Mouse (Mus musculus): ENCODE data around the gene Hipk2.

Gene Hipk2

GRCm38 (mm10) chr6:38865805-38866204, 10.2 kb downstream of the Hipk2 start:
- DNase-seq, result no peak

- no peak for DNase-seq
Observed at GRCm38 (mm10) chr6:38863595-38863994, 12.4 kb downstream of the Hipk2 start.

GRCm38 (mm10) chr6:38860301-38860700, 15.7 kb downstream of the Hipk2 start:
- DNase-seq, result no peak

DNA sequence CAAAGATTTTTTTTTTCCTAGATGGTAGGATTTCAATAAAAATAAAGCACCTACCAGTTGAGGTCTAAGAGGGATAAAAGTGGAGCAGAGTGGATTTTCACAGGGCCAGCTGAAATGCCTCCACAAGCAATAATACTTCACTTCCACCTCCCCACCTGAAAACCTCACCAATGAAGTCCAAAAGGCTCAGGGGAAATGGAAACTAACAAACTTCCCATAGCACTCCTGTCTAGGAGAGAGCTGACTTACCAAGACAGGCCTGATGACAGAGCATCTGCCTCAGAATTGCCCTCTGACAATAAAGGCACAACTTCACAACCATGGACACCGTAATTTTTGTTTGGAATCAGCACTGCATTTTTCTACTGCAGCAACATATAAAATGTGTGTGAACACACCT, 16.1 kb downstream of the Hipk2 start:
- no peak for DNase-seq

DNA sequence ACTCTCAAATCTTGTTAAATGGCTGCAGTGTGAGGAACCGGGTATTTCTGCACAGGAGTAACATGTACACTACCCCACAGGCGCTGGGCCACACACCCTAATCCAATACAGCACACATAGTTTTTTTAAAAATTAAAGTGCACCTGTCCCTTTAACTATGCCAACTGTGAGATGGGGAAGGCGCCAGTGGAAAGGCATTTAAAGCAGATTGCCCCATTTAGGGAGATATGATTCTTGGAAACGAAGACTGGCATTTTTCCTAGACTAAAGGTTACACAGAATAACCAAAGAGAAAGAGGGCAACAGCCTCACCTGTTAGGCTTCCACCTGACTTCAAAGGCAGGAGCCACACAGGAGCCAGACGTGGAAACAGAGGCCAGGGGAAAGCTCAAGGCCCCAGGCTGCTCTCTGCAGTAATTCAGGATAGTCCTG, 22.4 kb downstream of the Hipk2 start:
- peak; percentile 65 for DNase-seq

- DNase-seq, result no peak
Observed at GRCm38 (mm10) chr6:38851740-38852139, 24.2 kb downstream of the Hipk2 start.

DNA sequence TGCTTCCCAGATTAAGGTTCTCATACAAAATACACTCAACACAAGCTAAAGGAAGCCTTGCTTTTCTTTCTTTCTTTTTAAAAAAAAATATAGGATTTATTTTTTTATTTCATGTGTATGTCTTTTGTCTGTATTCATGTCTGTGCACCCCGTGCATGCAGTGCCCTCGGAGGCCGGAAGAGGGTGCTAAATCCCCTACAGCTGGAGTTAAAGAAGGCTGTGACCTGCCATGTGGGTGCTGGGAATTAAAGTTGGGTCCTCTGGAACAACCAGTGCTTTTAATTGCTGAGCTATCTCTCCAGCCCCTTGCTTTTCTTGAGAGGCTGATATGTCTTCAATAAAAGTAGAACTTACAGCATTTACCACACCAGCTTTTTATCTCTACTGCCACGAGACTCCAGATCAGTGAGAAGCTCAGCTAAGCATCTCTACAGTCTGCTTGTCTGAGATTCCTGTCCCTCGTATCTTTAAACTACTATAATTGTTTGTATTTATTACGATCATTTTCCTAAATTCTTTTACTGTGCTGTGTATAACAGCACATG, 25.2 kb downstream of the Hipk2 start:
- DNase-seq, result no peak

DNA sequence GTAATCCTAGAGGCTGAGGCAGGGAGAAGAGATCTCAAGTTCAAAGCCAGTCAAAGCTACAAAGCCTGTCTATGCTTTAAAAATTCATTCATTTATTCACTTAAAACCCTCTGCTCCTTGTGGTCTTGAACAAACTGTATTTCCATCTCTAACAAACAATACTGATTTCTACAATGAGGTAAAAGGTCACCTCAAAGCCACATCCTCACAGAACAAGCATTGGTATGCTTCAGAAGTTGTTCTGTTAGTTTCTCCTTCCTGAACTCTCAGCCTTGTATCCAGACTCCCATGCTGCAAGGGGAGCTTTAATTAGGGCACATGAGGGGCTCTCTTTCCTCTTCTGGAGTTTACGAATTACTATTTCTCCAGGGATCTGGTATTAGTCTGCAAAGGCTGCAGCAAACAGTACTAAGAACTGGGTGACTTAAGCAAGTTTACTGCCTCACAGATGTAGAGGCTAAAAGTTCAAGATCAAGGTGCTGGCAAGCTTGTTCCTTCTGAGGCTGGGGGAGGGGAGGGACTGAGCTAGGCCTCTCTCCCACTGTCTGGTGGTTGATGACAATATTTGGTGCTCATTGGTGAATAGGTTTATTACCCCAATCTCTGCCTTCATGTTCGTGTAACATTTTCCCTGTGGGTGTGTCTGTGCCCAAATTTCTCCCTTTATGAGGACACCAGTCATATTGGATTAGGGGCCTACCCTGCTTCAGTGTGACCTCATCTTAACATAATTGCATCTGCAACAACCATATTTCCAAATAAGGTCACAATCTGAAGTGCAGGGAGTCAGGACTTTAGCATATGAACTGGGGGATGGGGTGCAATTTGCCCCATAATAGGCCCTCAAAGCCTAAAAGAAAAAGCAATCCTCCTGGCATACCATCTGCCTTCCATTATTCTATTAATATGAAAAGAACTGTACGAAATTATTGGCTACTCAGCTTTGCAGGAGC, 27.7 kb downstream of the Hipk2 start:
- no peak for DNase-seq

DNA sequence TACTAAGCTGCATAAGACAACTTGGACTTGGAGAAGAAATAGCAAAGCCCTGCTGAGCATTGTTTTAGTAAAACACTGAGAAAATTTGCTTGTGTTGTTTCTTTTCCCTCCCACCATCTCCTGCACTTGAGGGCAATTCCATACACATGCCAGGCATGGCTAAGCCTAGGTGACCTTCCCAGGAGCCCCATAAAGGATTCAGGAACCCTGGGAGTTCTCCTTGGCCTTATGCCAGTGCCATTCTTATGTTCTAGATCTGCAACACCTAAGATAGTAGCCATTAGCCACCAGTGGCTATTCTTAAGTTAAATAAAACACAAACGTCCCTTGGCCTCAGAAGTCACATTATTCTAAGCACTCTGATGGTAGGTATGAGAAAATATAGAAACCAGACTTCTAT, 28.5 kb downstream of the Hipk2 start:
- no peak for DNase-seq

- no peak for DNase-seq
Observed at GRCm38 (mm10) chr6:38846330-38847195, 29.4 kb downstream of the Hipk2 start.

DNA sequence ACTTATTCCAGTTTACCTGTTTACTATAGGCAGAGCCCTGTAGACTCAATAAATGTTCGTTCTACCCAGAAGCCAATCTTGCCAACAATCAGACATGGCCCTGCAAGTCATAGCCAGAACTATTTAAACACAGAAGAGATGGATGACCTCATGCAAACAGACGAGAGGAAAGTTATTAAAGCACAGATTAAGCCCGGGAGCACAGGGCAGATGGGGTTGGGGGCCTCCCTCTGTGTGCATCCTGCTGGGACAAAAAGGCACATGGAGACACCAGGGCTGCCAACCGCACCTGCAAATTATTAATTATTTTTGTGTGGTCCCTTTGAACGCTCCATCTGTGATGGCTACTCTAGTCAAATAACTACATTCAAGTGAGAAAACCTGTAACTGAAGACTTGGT, 30.1 kb downstream of the Hipk2 start:
- DNase-seq, result peak; percentile 60

GRCm38 (mm10) chr6:38845117-38845516, 30.8 kb downstream of the Hipk2 start:
- peak; percentile 36 for DNase-seq

GRCm38 (mm10) chr6:38841551-38841950, 34.4 kb downstream of the Hipk2 start:
- DNase-seq, result no peak

DNA sequence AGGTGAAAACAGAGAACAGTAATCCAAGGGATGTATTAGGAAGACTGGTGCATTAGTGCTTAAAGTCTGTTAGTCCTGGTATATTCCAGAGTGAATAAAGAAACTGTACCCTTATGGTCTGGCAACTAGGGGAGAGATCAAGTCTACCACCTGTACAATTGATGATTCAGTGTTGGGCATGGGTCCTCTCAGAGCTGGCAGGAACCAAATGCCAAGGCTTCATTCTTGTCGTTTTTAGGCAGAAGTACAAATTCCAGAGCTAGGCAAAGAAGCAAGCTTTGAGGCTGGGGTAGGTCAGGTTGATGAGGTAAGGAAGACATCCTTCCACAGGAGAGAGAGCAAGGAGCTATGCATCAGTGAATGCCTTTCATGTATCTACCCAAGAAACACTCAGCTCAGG, 35.2 kb downstream of the Hipk2 start:
- DNase-seq, result no peak

- no peak for DNase-seq
Observed at GRCm38 (mm10) chr6:38840380-38840779, 35.6 kb downstream of the Hipk2 start.

DNA sequence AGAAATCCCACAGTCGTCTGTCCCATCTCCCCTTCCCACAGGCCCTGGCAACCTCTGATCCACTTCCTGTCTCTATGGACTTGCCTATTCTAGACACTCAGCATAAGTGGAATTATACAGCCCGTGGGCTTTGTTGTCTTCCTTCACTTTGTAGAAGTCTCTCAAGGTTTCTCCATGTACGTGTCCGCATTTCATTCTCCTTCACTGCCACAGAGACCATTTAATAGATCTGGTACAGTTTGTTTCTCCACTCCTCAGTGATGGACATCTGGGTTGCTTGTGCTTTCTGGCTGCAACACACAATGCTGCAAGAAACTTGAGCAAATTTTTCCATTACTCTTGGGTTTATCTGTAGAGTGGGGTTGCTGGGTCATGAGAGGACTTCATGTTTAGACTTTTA, 36.1 kb downstream of the Hipk2 start:
- DNase-seq, result no peak

GRCm38 (mm10) chr6:38838061-38838460, 37.9 kb downstream of the Hipk2 start:
- DNase-seq, result no peak

DNA sequence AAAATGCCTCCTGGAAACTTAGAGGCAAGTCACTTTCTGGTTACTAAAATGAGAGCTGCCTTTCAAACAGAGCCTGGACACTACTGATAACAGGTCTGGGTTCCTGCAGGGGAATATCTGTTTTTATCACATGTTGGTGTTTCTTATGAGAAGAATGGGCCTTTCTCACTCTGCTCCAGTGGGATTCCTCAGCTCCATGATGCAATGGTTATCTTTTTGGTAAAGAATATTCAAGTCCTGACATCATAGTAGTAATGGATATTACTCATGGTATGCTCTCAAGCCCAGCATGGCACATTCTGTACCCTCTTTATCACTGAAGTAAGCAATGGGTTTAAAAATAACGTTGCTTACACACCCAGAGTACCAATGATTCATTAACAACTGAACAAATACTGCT, 40.7 kb downstream of the Hipk2 start:
- DNase-seq, result no peak

DNA sequence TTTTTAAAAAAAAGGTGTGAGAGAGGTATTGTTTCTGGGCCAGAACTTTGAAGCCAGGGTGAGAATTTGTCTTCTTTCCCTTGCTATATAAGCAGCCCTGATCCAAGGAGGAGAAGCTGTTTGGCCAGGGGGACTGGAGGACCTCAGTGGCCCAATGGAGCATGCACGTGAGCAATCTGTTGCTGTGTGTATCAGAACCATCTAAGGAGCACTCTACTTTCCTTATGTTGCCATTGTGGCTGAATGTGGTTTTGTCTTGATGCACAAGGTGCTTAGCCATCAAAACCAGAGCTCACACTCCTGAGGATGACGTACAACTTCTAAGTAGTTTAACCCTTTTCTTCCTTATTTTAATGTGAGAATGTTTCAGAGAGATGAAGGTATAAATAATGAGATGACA, 41.2 kb downstream of the Hipk2 start:
- DNase-seq, result no peak

DNA sequence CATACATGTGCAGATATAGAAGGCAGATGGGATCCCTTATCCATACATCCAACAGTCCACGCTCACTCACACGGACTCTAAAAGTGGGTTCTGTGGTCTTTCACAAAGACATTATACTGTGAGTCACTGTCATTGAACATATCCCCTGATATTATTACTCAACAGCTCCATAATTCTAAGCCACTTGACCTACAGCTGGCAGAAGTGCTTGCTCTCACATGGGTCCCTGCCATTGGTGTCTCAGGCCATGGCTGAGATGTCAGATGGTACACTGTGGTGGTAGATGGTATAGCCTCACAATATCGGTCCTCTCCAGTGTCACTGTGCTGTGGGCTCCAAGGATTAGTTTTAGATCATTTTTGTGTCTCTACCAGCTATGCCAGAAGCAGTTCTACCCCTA, 42.2 kb downstream of the Hipk2 start:
- no peak for DNase-seq

DNA sequence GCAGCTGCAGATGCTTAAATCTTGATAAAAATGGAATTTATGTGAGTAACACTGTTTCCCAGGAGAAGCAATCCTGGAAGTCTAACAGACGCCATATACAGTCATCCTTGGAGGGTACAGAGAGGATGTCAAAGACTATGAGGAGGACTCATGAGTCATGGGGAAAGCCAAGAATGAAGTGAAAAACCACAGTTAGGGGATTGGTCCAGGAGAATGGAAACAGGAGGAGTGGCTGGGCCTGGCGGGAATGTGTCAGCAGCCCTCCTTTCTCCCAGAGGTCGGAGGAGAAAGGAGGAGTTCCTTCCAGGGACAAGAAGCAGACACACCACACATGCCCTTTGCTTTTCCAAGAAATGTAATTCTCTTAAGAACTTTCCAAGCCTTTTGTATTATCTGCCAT, 46.5 kb downstream of the Hipk2 start:
- DNase-seq, result no peak

- no peak for DNase-seq
Observed at GRCm38 (mm10) chr6:38828211-38828610, 47.8 kb downstream of the Hipk2 start.

DNA sequence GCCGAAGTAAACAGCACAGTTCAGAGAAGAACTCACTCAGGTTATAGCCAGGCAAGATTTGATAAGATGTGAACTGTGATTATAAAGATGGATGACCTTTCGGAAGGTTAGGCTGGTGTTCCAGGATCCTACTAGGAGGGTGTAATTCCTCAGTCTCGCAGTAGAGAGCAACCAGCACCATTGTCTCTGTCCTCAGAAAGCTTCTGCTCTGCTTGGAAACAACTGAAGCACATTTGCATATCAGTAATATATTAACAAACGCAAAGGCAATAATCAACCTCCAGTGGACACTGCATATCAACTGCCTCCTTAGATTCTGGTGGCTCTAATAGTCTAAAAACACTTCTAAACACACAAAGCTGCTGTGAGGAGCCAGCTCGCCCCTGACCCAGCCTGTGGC, 48.5 kb downstream of the Hipk2 start:
- no peak for DNase-seq

DNA sequence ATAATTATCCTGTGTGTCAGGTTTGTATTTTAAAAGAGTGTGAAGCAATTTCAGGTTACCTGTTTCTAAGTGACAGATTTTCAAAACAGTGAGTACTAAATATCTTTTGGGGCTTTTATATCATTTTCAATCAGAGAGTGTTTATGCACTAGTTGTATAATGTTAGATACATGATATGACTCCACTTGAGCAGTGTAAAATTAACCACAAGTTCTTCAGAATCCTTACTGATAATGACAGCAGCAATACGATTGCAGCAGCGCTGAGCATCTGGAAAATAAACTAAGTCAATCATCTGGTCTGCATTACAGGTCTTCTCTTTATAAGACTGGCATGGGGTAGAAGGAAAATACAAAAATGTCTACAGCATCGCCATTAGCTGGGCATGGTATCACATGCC, 49.1 kb downstream of the Hipk2 start:
- DNase-seq, result no peak
